Mouse (Mus musculus): Measurements from ENCODE around the gene Atp10a. TPM values are rescaled to one million over a fixed set of nuclear protein-coding genes. Genes with fewer than 3 reads are reported as not detected.
A peak's percentile ranks its signal among the peaks of the same experiment; 100 is the strongest.
"Not testable (repeated sequence)": the region's sequence is repeated elsewhere in the genome, so short reads cannot be mapped to it uniquely, and the experiment has no call there.

The Atp10a gene
- polyA plus RNA-seq, 1 experiment from 2014 or later = 0.93 TPM

GRCm38 (mm10) chr7:58822147-58822681 lies 166.2 kb downstream of the Atp10a start:
- WGBS = 5% methylated on average over 6 of the region's 6 CpGs
- ATAC-seq (peak; percentile 86; the same call in 1 of the 2 replicates), DNase-seq (ENCODE audit: low spot score) (peak; percentile 71)
- Histone ChIP-seq H3K27ac (ENCODE audit: low read depth, low read length) (no peak overlapping the region), H3K4me1 (ENCODE audit: control insufficient read depth, insufficient read depth, low read length) (0 out of 2 replicates have a peak, but pooled peaks cover 7% of the 10 kb centered on the region), H3K27me3 (replicated peaks; ENCODE audit: control insufficient read depth, insufficient read depth, low read length) (no peaks in the 10 kb centered on the region), H3K36me3 (ENCODE audit: control insufficient read depth, insufficient read depth, low read length) (0 out of 2 replicates have a peak, but pooled peaks cover 2% of the 10 kb centered on the region), H3K9me3 (replicated peaks; ENCODE audit: control insufficient read depth, low read length) (no peaks in the 10 kb centered on the region), H3K9ac (ENCODE audit: low read length) (no peak overlapping the region), H3K4me3 (ENCODE audit: low read depth, low read length) (no peak overlapping the region), H3K4me2 (ENCODE audit: low read length) (no peak overlapping the region)

- Histone ChIP-seq H3K4me1 (ENCODE audit: control insufficient read depth, insufficient read depth, low read length) (0 out of 2 replicates have a peak, but pooled peaks cover 7% of the 10 kb centered on the region), H3K9me3 (replicated peaks; ENCODE audit: control insufficient read depth, low read length) (no peaks in the 10 kb centered on the region), H3K9ac (ENCODE audit: low read length) (no peak overlapping the region), H3K27me3 (replicated peaks; ENCODE audit: control insufficient read depth, insufficient read depth, low read length) (no peaks in the 10 kb centered on the region), H3K27ac (ENCODE audit: low read depth, low read length) (no peak overlapping the region), H3K4me3 (ENCODE audit: low read depth, low read length) (no peak overlapping the region), H3K4me2 (ENCODE audit: low read length) (no peak overlapping the region), H3K36me3 (ENCODE audit: control insufficient read depth, insufficient read depth, low read length) (0 out of 2 replicates have a peak, but pooled peaks cover 2% of the 10 kb centered on the region)
- DNase-seq (ENCODE audit: low spot score) = no peak
- no peak for ATAC-seq
- WGBS = 93% methylated on average over 3 of the region's 3 CpGs
Measured at GRCm38 (mm10) chr7:58824686-58825085, 168.7 kb downstream of the Atp10a start.

DNA sequence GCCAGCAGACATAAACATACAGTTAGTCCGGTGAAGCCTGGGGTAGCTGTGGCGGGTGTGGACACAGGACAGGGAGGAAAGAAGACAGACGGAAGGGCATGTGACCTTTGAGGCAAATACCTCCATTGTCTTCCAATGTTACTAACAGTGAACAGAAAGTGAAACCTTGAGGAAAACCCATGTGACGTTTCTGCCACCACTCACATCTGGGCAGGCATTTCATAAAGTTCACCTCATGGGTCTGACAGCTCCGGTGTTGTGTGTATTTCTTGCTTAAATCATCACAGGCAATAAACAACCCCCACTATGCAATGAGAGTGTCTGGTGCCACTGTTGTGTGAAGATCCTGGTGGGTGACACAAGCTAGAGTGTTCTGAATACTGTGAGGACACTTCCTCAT lies 173.1 kb downstream of the Atp10a start:
- no peak overlapping the region for H3K4me2 ChIP-seq (ENCODE audit: low read length)
- no peak overlapping the region for H3K9ac ChIP-seq (ENCODE audit: low read length)
- WGBS = 91% methylated on average over 5 of the region's 5 CpGs
- no peaks in the 10 kb centered on the region for H3K4me1 ChIP-seq (ENCODE audit: control insufficient read depth, insufficient read depth, low read length)
- no peak overlapping the region for H3K27ac ChIP-seq (ENCODE audit: low read depth, low read length)
- 0 out of 2 replicates have a peak, but pooled peaks cover 2% of the 10 kb centered on the region for H3K36me3 ChIP-seq (ENCODE audit: control insufficient read depth, insufficient read depth, low read length)
- ATAC-seq (no peak), DNase-seq (ENCODE audit: low spot score) (no peak)
- no peaks in the 10 kb centered on the region for H3K9me3 ChIP-seq (replicated peaks; ENCODE audit: control insufficient read depth, low read length)
- H3K27me3 ChIP-seq (replicated peaks; ENCODE audit: control insufficient read depth, insufficient read depth, low read length) = no peaks in the 10 kb centered on the region
- H3K4me3 ChIP-seq (ENCODE audit: low read depth, low read length) = no peak overlapping the region

DNA sequence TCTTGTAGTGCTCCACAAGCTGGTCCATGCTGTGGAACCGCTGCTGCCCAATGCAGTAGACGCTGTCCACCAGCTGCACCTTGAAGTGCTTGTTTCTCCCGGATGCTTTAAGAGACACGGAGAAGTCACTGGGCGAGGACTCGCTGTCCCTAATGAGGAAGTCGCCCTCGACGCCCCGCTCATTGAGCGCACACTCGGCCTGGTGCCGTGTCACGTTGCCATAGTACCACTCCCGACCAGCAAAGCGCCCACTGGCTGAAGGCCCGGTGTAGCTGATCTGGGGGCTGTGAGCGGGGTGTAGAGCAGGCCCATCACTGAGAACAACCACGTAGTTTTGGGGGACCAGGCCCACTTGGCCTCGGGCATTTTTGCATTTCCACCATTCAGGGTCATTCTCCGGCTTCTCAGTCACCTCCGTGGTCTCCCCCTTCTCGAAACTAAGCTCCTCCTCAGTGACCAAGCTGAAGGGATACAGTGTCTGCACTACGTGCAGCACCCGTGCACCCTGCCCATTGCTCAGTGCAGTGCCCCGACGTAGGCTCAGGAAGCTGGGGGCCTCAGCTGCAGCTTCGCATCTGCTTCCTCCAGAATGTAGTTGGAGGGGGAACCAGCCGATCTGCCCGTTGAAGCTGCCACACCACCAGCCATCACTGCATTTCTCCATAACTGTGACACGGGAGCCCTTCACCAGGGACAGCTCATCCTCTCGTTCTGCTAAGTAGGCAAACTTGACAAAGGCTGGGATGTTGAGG lies 181.1 kb downstream of the Atp10a start:
- H3K4me3 ChIP-seq (ENCODE audit: low read depth, low read length); H3K36me3 ChIP-seq (ENCODE audit: control insufficient read depth, insufficient read depth, low read length); H3K9me3 ChIP-seq (replicated peaks; ENCODE audit: control insufficient read depth, low read length); H3K27ac ChIP-seq (ENCODE audit: low read depth, low read length); H3K9ac ChIP-seq (ENCODE audit: low read length); H3K27me3 ChIP-seq (replicated peaks; ENCODE audit: control insufficient read depth, insufficient read depth, low read length); ATAC-seq; H3K4me2 ChIP-seq (ENCODE audit: low read length); H3K4me1 ChIP-seq (ENCODE audit: control insufficient read depth, insufficient read depth, low read length); DNase-seq (ENCODE audit: low spot score): not testable (repeated sequence)
- 93% methylated on average over 32 of the region's 32 CpGs for WGBS

DNA sequence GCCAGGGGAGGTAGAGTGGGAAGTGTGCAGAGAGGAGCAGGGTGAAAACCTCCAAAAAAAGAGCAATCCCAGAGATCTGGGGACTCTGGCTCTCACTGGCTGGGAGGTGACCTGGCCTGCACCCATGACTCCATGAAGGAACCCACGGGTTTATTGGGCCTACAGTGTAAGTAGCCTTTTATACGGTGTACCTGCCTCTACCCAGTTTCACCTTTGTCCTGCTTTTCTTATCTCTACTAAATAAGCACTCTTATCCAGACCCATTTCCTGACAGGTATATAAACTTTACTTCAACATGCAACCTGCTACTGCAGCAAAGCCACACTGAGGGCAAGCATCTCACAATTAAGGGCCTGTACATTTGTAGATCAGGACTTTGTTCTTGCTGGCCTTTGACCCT lies 184.4 kb downstream of the Atp10a start:
- WGBS = 84% methylated on average over 2 of the region's 2 CpGs
- no peak overlapping the region for H3K27ac ChIP-seq (ENCODE audit: low read depth, low read length)

GRCm38 (mm10) chr7:58841066-58841465 lies 185.1 kb downstream of the Atp10a start:
- H3K9me3 ChIP-seq (replicated peaks; ENCODE audit: control insufficient read depth, low read length) = no peaks in the 10 kb centered on the region

More for the DNA sequence above, 184.4 kb downstream of the Atp10a start:
- H3K4me2 ChIP-seq (ENCODE audit: low read length) = no peak overlapping the region
- no peaks in the 10 kb centered on the region for H3K36me3 ChIP-seq (ENCODE audit: control insufficient read depth, insufficient read depth, low read length)
- no peaks in the 10 kb centered on the region for H3K27me3 ChIP-seq (replicated peaks; ENCODE audit: control insufficient read depth, insufficient read depth, low read length)
- DNase-seq (ENCODE audit: low spot score) (no peak), ATAC-seq (no peak)
- no peak overlapping the region for H3K4me3 ChIP-seq (ENCODE audit: low read depth, low read length)
- no peaks in the 10 kb centered on the region for H3K9me3 ChIP-seq (replicated peaks; ENCODE audit: control insufficient read depth, low read length)
- peaks cover 23% of the 10 kb centered on the region for H3K4me1 ChIP-seq (ENCODE audit: control insufficient read depth, insufficient read depth, low read length)
- H3K9ac ChIP-seq (ENCODE audit: low read length) = no peak overlapping the region

DNA sequence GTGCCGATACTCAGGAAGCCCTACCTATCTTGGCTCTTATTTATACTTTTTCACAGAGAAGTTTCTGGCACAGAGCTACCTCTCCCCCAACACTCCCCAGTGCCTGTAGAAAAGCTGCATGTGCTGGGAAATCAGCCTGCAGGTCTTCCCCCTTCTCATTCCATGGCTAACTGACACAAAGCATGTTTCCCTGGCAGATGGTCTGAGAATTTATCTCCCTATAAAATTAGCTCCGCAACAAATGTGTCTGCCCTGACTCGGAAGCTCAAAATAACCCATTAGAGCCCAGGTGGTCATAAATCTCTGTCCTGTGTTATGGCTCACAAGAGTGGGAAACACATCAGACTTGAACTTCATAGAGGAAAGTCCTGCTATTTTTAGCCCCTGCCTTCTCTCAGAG lies 186.9 kb downstream of the Atp10a start:
- Histone ChIP-seq H3K27me3 (replicated peaks; ENCODE audit: control insufficient read depth, insufficient read depth, low read length) (no peaks in the 10 kb centered on the region), H3K9ac (ENCODE audit: low read length) (peak overlapping the region; percentile 26; the same call in 1 of the 2 replicates), H3K27ac (ENCODE audit: low read depth, low read length) (peak overlapping the region; percentile 95), H3K4me2 (ENCODE audit: low read length) (no peak overlapping the region), H3K4me1 (ENCODE audit: control insufficient read depth, insufficient read depth, low read length) (peaks cover 23% of the 10 kb centered on the region), H3K9me3 (replicated peaks; ENCODE audit: control insufficient read depth, low read length) (no peaks in the 10 kb centered on the region), H3K4me3 (ENCODE audit: low read depth, low read length) (no peak overlapping the region), H3K36me3 (ENCODE audit: control insufficient read depth, insufficient read depth, low read length) (no peaks in the 10 kb centered on the region)
- 57% methylated on average over 3 of the region's 3 CpGs for WGBS
- DNase-seq (ENCODE audit: low spot score) (peak; percentile 53), ATAC-seq (no peak)

More at GRCm38 (mm10) chr7:58841066-58841465, 185.1 kb downstream of the Atp10a start:
- Histone ChIP-seq H3K4me1 (ENCODE audit: control insufficient read depth, insufficient read depth, low read length) (peaks cover 23% of the 10 kb centered on the region), H3K36me3 (ENCODE audit: control insufficient read depth, insufficient read depth, low read length) (no peaks in the 10 kb centered on the region), H3K4me3 (ENCODE audit: low read depth, low read length) (no peak overlapping the region), H3K4me2 (ENCODE audit: low read length) (no peak overlapping the region), H3K27me3 (replicated peaks; ENCODE audit: control insufficient read depth, insufficient read depth, low read length) (no peaks in the 10 kb centered on the region), H3K9ac (ENCODE audit: low read length) (no peak overlapping the region), H3K27ac (ENCODE audit: low read depth, low read length) (no peak overlapping the region)
- ATAC-seq (no peak), DNase-seq (ENCODE audit: low spot score) (no peak)
- 74% methylated on average over 1 of the region's 1 CpGs for WGBS

- no peaks in the 10 kb centered on the region for H3K27me3 ChIP-seq (replicated peaks; ENCODE audit: control insufficient read depth, insufficient read depth, low read length)
- no peaks in the 10 kb centered on the region for H3K36me3 ChIP-seq (ENCODE audit: control insufficient read depth, insufficient read depth, low read length)
- H3K4me1 ChIP-seq (ENCODE audit: control insufficient read depth, insufficient read depth, low read length) = peaks cover 23% of the 10 kb centered on the region
- peak overlapping the region; percentile 95 for H3K27ac ChIP-seq (ENCODE audit: low read depth, low read length)
- peak overlapping the region; percentile 45 for H3K4me2 ChIP-seq (ENCODE audit: low read length)
- 2% methylated on average over 9 of the region's 9 CpGs for WGBS
- DNase-seq (ENCODE audit: low spot score) = peak; percentile 97
- no peak overlapping the region for H3K4me3 ChIP-seq (ENCODE audit: low read depth, low read length)
- H3K9me3 ChIP-seq (replicated peaks; ENCODE audit: control insufficient read depth, low read length) = no peaks in the 10 kb centered on the region
- peak; percentile 98 for ATAC-seq
- H3K9ac ChIP-seq (ENCODE audit: low read length) = peak overlapping the region; percentile 57
Measured at GRCm38 (mm10) chr7:58843767-58844445, 187.9 kb downstream of the Atp10a start.

Measured in forebrain, embryonic 14.5 days (tissue).